Mouse (Mus musculus) lung, embryonic 14.5 days (tissue): ENCODE measurements around the gene Cyp39a1. TPM values are rescaled to one million over a fixed set of nuclear protein-coding genes. Genes with fewer than 3 reads are reported as not detected.

Source experiments
- ATAC-seq: fragments of 200-750 bp; cut with Nextera tagmentation; 2 replicates; pipeline ENCODE4 v1.8.0; 2017; ENCODE audit warnings: mild to moderate bottlenecking, moderate TSS enrichment, moderate library complexity; ENCODE audit not compliant: insufficient read depth
- DNase-seq: peaks from one replicate; pipeline ENCODE4 v3.0.0-alpha.2; 2015
- H3K27ac ChIP-seq: fragments of 300-500 bp; sonication (generic); 2 replicates; pipeline ENCODE4 v1.5.1; 2014; ENCODE audit warnings: low read depth, mild to moderate bottlenecking, moderate library complexity
- H3K27me3 ChIP-seq: fragments of 300-500 bp; sonication (generic); 2 replicates; pipeline ENCODE4 v1.6.1; 2014; ENCODE audit warnings: low read length, control low read depth; ENCODE audit not compliant: insufficient read depth
- H3K36me3 ChIP-seq: fragments of 300-500 bp; sonication (generic); 2 replicates; pipeline ENCODE4 v1.6.1; 2014; ENCODE audit warnings: control low read depth; ENCODE audit not compliant: insufficient read depth
- H3K4me1 ChIP-seq: fragments of 300-500 bp; sonication (generic); 2 replicates; pipeline ENCODE4 v1.6.1; 2014; ENCODE audit warnings: antibody characterized with exemption, control low read depth; ENCODE audit not compliant: insufficient read depth
- H3K4me2 ChIP-seq: fragments of 300-500 bp; sonication (generic); 2 replicates; pipeline ENCODE4 v1.6.1; 2014; ENCODE audit warnings: mild to moderate bottlenecking
- H3K4me3 ChIP-seq: fragments of 300-500 bp; sonication (generic); 2 replicates; pipeline ENCODE4 v1.5.1; 2014; ENCODE audit warnings: low read depth, low read length
- H3K9ac ChIP-seq: fragments of 300-500 bp; sonication (generic); 2 replicates; pipeline ENCODE4 v1.6.1; 2014
- H3K9me3 ChIP-seq: fragments of 300-500 bp; sonication (generic); 2 replicates; pipeline ENCODE4 v1.6.1; 2016; ENCODE audit warnings: low read depth, low read length, control low read depth
- CTCF ChIP-seq: IDR thresholded peaks from 2 replicates; pipeline ENCODE4 v1.5.1; 2016; ENCODE audit warnings: antibody characterized with exemption, low read depth
- WGBS: fragments of 180-500 bp; shearing (Covaris S2); extraction: QIAGEN DNeasy Blood & Tissue Kit; methylation state at CpG from one replicate; pipeline ENCODE4 v1.1.7; 2014; 5-methylcytosine and 5-hydroxymethylcytosine counted together
- polyA plus RNA-seq: library from polyadenylated mRNA; unstranded; fragments of >200 nt; fragmentation: Nextera tagmentation; extraction: Ambion mirVana; gene quantifications from 2 replicates; pipeline ENCODE4 v1.2.1, GENCODE M21; 2014

Gene Cyp39a1
- polyA plus RNA-seq, 1 experiment from 2014 or later = 30.5 TPM

- Histone ChIP-seq H3K36me3 (peaks cover 21% of the 10 kb centered on the region; the same call in 1 of the 2 replicates), H3K27ac (no peak overlapping the region), H3K9ac (no peak overlapping the region), H3K4me2 (no peak overlapping the region), H3K4me3 (no peak overlapping the region), H3K4me1 (no peaks in the 10 kb centered on the region), H3K27me3 (no peaks in the 10 kb centered on the region), H3K9me3 (no peaks in the 10 kb centered on the region)
- WGBS = 5% methylated on average over 1 of the region's 1 CpGs
- no peak for TF ChIP-seq CTCF
- ATAC-seq (no peak), DNase-seq (no peak)
These were observed 10.1 kb downstream of the Cyp39a1 start for GRCm38 (mm10) chr17:43677317-43677716.

- Histone ChIP-seq H3K27me3 (no peaks in the 10 kb centered on the region), H3K4me2 (no peak overlapping the region), H3K4me1 (no peaks in the 10 kb centered on the region), H3K9me3 (no peaks in the 10 kb centered on the region), H3K9ac (no peak overlapping the region), H3K4me3 (no peak overlapping the region), H3K27ac (no peak overlapping the region), H3K36me3 (peaks cover 47% of the 10 kb centered on the region)
- ATAC-seq = no peak
- no peak for TF ChIP-seq CTCF
- DNase-seq = no peak
- WGBS = 83% methylated on average over 7 of the region's 7 CpGs
These were observed 16.9 kb downstream of the Cyp39a1 start for GRCm38 (mm10) chr17:43684086-43684485.

- Histone ChIP-seq H3K4me1 (no peaks in the 10 kb centered on the region), H3K4me3 (no peak overlapping the region), H3K36me3 (peaks cover 47% of the 10 kb centered on the region), H3K9me3 (no peaks in the 10 kb centered on the region), H3K27me3 (no peaks in the 10 kb centered on the region), H3K27ac (no peak overlapping the region), H3K9ac (no peak overlapping the region), H3K4me2 (no peak overlapping the region)
- ATAC-seq = no peak
- 93% methylated on average over 5 of the region's 5 CpGs for WGBS
- DNase-seq = no peak
- TF ChIP-seq CTCF = no peak
These were observed 17.4 kb downstream of the Cyp39a1 start for GRCm38 (mm10) chr17:43684638-43685037.

GRCm38 (mm10) chr17:43689591-43689990, 22.4 kb downstream of the Cyp39a1 start:
- no peak overlapping the region for H3K9ac ChIP-seq
- no peak for DNase-seq
- WGBS = 75% methylated on average over 9 of the region's 9 CpGs

GRCm38 (mm10) chr17:43698997-43699649, 31.9 kb downstream of the Cyp39a1 start:
- ATAC-seq (no peak), DNase-seq (peak; percentile 92)
- Histone ChIP-seq H3K4me1 (no peaks in the 10 kb centered on the region), H3K27me3 (no peaks in the 10 kb centered on the region), H3K4me2 (no peak overlapping the region), H3K27ac (no peak overlapping the region), H3K9me3 (no peaks in the 10 kb centered on the region), H3K4me3 (no peak overlapping the region), H3K9ac (no peak overlapping the region), H3K36me3 (0 out of 2 replicates have a peak, but pooled peaks cover 2% of the 10 kb centered on the region)
- 39% methylated on average over 14 of the region's 14 CpGs for WGBS
- TF ChIP-seq CTCF = peak; percentile 98

More at GRCm38 (mm10) chr17:43689591-43689990, 22.4 kb downstream of the Cyp39a1 start:
- H3K9me3 ChIP-seq = no peaks in the 10 kb centered on the region
- no peaks in the 10 kb centered on the region for H3K4me1 ChIP-seq
- TF ChIP-seq CTCF = no peak
- no peaks in the 10 kb centered on the region for H3K27me3 ChIP-seq
- H3K27ac ChIP-seq = no peak overlapping the region
- no peak overlapping the region for H3K4me2 ChIP-seq
- no peak for ATAC-seq
- no peak overlapping the region for H3K4me3 ChIP-seq
- peaks cover 26% of the 10 kb centered on the region; the same call in 1 of the 2 replicates for H3K36me3 ChIP-seq

- no peak overlapping the region for H3K27ac ChIP-seq
- no peak overlapping the region for H3K4me3 ChIP-seq
- peak; percentile 82 for DNase-seq
- H3K36me3 ChIP-seq = no peaks in the 10 kb centered on the region
- H3K4me2 ChIP-seq = no peak overlapping the region
- H3K27me3 ChIP-seq = no peaks in the 10 kb centered on the region
- H3K9me3 ChIP-seq = no peaks in the 10 kb centered on the region
- ATAC-seq = no peak
- peak; percentile 77 for TF ChIP-seq CTCF
- no peaks in the 10 kb centered on the region for H3K4me1 ChIP-seq
- no peak overlapping the region for H3K9ac ChIP-seq
- 68% methylated on average over 6 of the region's 6 CpGs for WGBS
These were observed 33.8 kb downstream of the Cyp39a1 start for GRCm38 (mm10) chr17:43701060-43701459.

GRCm38 (mm10) chr17:43704216-43704930, 37.1 kb downstream of the Cyp39a1 start:
- 82% methylated on average over 12 of the region's 12 CpGs for WGBS
- Histone ChIP-seq H3K9ac (no peak overlapping the region), H3K4me3 (no peak overlapping the region), H3K4me1 (no peaks in the 10 kb centered on the region), H3K9me3 (no peaks in the 10 kb centered on the region), H3K36me3 (no peaks in the 10 kb centered on the region), H3K27me3 (no peaks in the 10 kb centered on the region), H3K27ac (no peak overlapping the region), H3K4me2 (no peak overlapping the region)
- ATAC-seq = no peak
- no peak for TF ChIP-seq CTCF
- no peak for DNase-seq
